Mouse (Mus musculus) myocyte (in vitro differentiated cells): Measurements from ENCODE around the gene Acsl1. TPM values are rescaled to one million over a fixed set of nuclear protein-coding genes. Genes with fewer than 3 reads are reported as not detected.

Experiments
- H3K27me3 ChIP-seq: one replicate; pipeline ENCODE4 v1.6.1; 2011; ENCODE audit not compliant: control insufficient read depth, insufficient read depth, insufficient read length
- H3K36me3 ChIP-seq: one replicate; pipeline ENCODE4 v1.6.1; 2011; ENCODE audit not compliant: control insufficient read depth, insufficient read depth
- H3K4me2 ChIP-seq: one replicate; pipeline ENCODE4 v1.6.1; 2011; ENCODE audit warnings: low read depth, control low read depth
- H3K4me3 ChIP-seq: one replicate; pipeline ENCODE4 v1.5.1; 2011; ENCODE audit warnings: mild to moderate bottlenecking, control low read depth, moderate library complexity
- H3K79me2 ChIP-seq: one replicate; pipeline ENCODE4 v1.6.1; 2011; ENCODE audit not compliant: control insufficient read depth, insufficient read depth
- H3ac ChIP-seq: one replicate; pipeline ENCODE4 v1.6.1; 2011; ENCODE audit not compliant: control insufficient read depth, insufficient read length
- CEBPB ChIP-seq: IDR thresholded peaks from 2 replicates; pipeline ENCODE4 v1.6.1; 2011; ENCODE audit warnings: mild to moderate bottlenecking, moderate library complexity; ENCODE audit not compliant: poor library complexity, insufficient read depth, severe bottlenecking
- E2F4 ChIP-seq: IDR thresholded peaks from one replicate; pipeline ENCODE4 v1.6.1; 2011; ENCODE audit warnings: mild to moderate bottlenecking, control low read depth, moderate library complexity; ENCODE audit not compliant: insufficient read depth
- MAX ChIP-seq: IDR thresholded peaks from one replicate; pipeline ENCODE4 v1.6.1; 2011; ENCODE audit warnings: low read depth, mild to moderate bottlenecking, control low read depth
- MYOD1 ChIP-seq, 3 experiments: IDR thresholded peaks; one replicate each; pipeline ENCODE4 v1.6.1; 2011; ENCODE audit warnings: control low read depth in 2 of 3, low read depth in 2 of 3, mild to moderate bottlenecking in 2 of 3, moderate library complexity in 1 of 3; ENCODE audit not compliant: insufficient read length in 2 of 3, control insufficient read depth in 1 of 3
- MYOG ChIP-seq, 3 experiments: IDR thresholded peaks; one replicate each; pipeline ENCODE4 v1.6.1; 2011; ENCODE audit warnings: control low read depth in 2 of 3, low read depth in 2 of 3, mild to moderate bottlenecking in 2 of 3; ENCODE audit not compliant: insufficient read length in 2 of 3, control insufficient read depth in 1 of 3, insufficient read depth in 1 of 3
- POLR2A ChIP-seq: IDR thresholded peaks from one replicate; pipeline ENCODE4 v1.6.1; 2011; ENCODE audit warnings: low read depth, mild to moderate bottlenecking, control low read depth, moderate library complexity; ENCODE audit not compliant: insufficient read length
- POLR2AphosphoS2 ChIP-seq: IDR thresholded peaks from one replicate; pipeline ENCODE4 v1.6.1; 2011; ENCODE audit warnings: low read depth, control low read depth; ENCODE audit not compliant: insufficient read length
- REST ChIP-seq: IDR thresholded peaks from one replicate; pipeline ENCODE4 v1.6.1; 2011; ENCODE audit warnings: mild to moderate bottlenecking, control low read depth, moderate library complexity; ENCODE audit not compliant: insufficient read depth, insufficient read length
- SRF ChIP-seq: IDR thresholded peaks from one replicate; pipeline ENCODE4 v1.6.1; 2011; ENCODE audit warnings: low read depth; ENCODE audit not compliant: control insufficient read depth, insufficient read length
- TCF12 ChIP-seq: IDR thresholded peaks from one replicate; pipeline ENCODE4 v1.6.1; 2011; ENCODE audit warnings: mild to moderate bottlenecking, control low read depth; ENCODE audit not compliant: poor library complexity, insufficient read depth, severe bottlenecking
- TCF3 ChIP-seq: IDR thresholded peaks from one replicate; pipeline ENCODE4 v1.6.1; 2011; ENCODE audit warnings: low read depth, control low read depth; ENCODE audit not compliant: insufficient read length
- USF1 ChIP-seq: IDR thresholded peaks from one replicate; pipeline ENCODE4 v1.6.1; 2011; ENCODE audit warnings: low read depth, mild to moderate bottlenecking, control low read depth, moderate library complexity
- polyA plus RNA-seq: library from polyadenylated mRNA; unstranded; fragments of >200 nt; fragmentation: generic; extraction: Trizol; gene quantifications from one replicate; pipeline ENCODE4 v1.2.1, GENCODE M21; 2012; ENCODE audit warnings: missing spikeins

The Acsl1 gene
- polyA plus RNA-seq, 1 experiment = 12.7 TPM

DNA sequence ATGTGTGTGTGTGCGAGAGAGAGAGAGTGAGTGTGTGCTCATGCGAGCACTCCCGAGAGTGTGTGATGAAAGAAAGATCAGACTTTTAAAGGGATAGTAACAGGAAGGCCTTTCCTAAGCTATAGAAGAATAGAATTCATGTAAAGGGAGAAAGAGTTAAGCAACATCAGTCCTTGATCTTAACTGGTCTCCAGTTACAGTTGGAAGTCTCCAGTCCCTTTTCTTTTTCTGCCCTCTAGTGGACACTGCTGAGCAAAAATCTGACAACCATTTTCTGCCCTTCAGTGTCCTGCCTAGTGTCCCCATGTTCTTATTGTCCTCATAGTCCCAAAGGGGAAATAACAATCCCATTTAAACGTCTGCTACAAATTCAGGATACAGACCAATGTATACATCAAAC, 76.4 kb downstream of the Acsl1 start:
- Histone ChIP-seq H3K27me3 (no peaks in the 10 kb centered on the region), H3K4me2 (no peak overlapping the region), H3K4me3 (no peak overlapping the region), H3ac (no peak overlapping the region), H3K79me2 (no peaks in the 10 kb centered on the region), H3K36me3 (no peaks in the 10 kb centered on the region)
- no peak for TF ChIP-seq TCF12

DNA sequence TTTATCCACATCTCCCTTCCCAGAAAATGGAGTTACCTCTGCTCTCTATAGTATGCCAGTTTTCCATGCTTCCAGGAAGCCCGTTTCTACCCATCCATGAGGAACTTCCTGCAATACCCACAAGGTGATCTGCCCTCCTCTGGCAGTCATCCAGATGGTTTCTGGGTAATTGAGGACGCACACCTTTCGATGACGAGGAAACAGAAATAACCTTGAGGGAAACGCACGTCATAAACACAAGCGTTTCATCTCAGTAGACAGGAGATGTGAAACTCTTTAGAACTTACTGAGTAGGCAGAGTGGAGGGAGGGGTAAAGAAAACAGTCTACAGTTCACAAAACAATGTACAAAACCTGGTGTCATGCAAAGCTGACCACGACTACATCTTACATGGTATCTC, 79.2 kb downstream of the Acsl1 start:
- Histone ChIP-seq H3K27me3 (no peaks in the 10 kb centered on the region), H3K36me3 (no peaks in the 10 kb centered on the region), H3K79me2 (peaks cover 6% of the 10 kb centered on the region), H3ac (no peak overlapping the region), H3K4me3 (no peak overlapping the region), H3K4me2 (no peak overlapping the region)
- TF ChIP-seq MYOD1 (IDR thresholded peaks at IDR 0.05; ENCODE audit: control insufficient read depth in 1 of 3, insufficient read length in 2 of 3, low read depth in 2 of 3) = no peak
- no peak for TF ChIP-seq REST
- TF ChIP-seq TCF3 = no peak
- TF ChIP-seq SRF = no peak
- no peak for TF ChIP-seq USF1
- TF ChIP-seq E2F4 = no peak
- no peak for TF ChIP-seq POLR2AphosphoS2
- TF ChIP-seq POLR2A = no peak
- TF ChIP-seq MAX = no peak
- TF ChIP-seq MYOG (IDR thresholded peaks at IDR 0.05; ENCODE audit: control insufficient read depth in 1 of 3, insufficient read depth in 1 of 3, insufficient read length in 2 of 3, low read depth in 2 of 3) = no peak
- no peak for TF ChIP-seq CEBPB
- no peak for TF ChIP-seq TCF12

DNA sequence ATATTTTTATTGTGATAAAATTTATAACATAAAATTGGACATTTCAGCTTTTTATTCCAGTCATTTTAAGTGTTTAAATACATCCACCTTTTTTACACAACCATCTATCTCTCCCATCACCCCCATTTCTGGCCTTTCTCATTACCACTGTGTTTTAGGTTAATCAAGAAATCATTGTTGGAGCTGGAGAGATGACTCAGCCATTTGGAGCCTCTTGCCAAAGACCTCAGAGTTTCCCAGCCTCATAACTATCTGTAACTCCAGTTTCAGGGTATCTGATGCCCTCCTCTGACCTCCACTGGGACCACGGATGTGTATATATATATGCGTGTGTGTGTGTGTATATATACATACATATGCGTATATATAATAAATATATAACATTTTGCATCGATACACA, 80.2 kb downstream of the Acsl1 start:
- Histone ChIP-seq H3ac (no peak overlapping the region), H3K27me3 (no peaks in the 10 kb centered on the region), H3K79me2 (peaks cover 6% of the 10 kb centered on the region), H3K4me3 (peak overlapping the region; percentile 38), H3K4me2 (peak overlapping the region; percentile 80), H3K36me3 (no peaks in the 10 kb centered on the region)
- no peak for TF ChIP-seq MYOD1 (IDR thresholded peaks at IDR 0.05; ENCODE audit: control insufficient read depth in 1 of 3, insufficient read length in 2 of 3, low read depth in 2 of 3)
- TF ChIP-seq TCF12 = no peak
- TF ChIP-seq MAX = no peak

DNA sequence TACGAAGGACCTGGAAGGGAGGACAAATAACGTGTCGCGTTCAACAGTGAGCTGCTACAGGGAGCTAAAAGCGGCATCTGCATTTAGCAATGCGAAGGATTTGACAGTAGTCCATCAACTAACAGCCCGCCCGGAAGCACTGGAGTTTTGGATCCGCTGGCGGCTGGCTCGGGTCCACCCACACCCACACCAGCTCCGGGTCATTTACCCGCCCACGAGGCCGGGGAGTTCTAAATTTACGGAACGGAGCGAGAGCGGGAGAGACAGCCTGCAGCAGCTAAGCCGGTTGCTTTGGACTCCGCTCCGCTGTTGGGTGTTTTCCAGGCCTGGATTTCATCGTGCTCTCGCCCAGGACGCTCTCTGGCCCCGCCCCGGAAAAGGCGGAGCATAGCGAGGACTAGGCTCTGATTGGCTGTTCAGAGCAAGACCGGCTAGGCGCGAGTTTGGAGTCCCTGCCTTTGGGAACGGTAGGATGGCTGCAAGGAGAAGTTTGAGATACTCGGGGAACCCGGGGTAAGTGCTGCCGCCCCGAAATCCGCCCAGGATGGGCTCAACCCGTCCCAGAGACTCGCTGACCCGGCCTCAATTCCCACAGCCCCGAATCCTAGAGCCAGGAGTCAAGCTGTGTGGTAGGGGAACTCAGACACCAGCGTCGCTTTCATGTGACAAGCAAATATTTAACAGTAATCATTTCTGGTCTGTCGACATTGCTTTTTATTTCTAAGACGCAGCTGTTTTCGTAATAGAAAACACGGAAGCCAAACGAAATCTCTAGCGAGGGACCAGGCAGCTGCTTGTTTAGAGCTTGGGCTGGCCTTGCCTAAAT, 81.0 kb downstream of the Acsl1 start, which contains the start of gene Cenpu:
Cenpu (plus strand) TSS at position 414 of the 826 bp plus-strand sequence.
- Histone ChIP-seq H3K79me2 (peaks cover 6% of the 10 kb centered on the region), H3K27me3 (no peaks in the 10 kb centered on the region), H3K36me3 (no peaks in the 10 kb centered on the region), H3K4me3 (peak within 1 kb of the TSS; percentile 38), H3K4me2 (peak within 1 kb of the TSS; percentile 82), H3ac (no peak within 1 kb of the TSS)
- peak; percentile 96 for TF ChIP-seq E2F4
- peak; percentile 82 for TF ChIP-seq SRF
- no peak for TF ChIP-seq TCF12
- peak in 2 of 3 experiments; percentile 20 to 66 for TF ChIP-seq MYOD1 (IDR thresholded peaks at IDR 0.05; ENCODE audit: control insufficient read depth in 1 of 3, insufficient read length in 2 of 3, low read depth in 2 of 3)
- TF ChIP-seq POLR2A = peak; percentile 68
- TF ChIP-seq POLR2AphosphoS2 = peak; percentile 86
- TF ChIP-seq CEBPB = no peak
- TF ChIP-seq MYOG (IDR thresholded peaks at IDR 0.05; ENCODE audit: control insufficient read depth in 1 of 3, insufficient read depth in 1 of 3, insufficient read length in 2 of 3, low read depth in 2 of 3) = peak in 1 of 3 experiments; percentile 80
- TF ChIP-seq MAX = peak; percentile 42

GRCm38 (mm10) chr8:46552441-46552765, 81.6 kb downstream of the Acsl1 start:
- no peak for TF ChIP-seq POLR2A
- no peaks in the 10 kb centered on the region for H3K27me3 ChIP-seq
- H3K4me3 ChIP-seq = peak overlapping the region; percentile 38
- H3K36me3 ChIP-seq = no peaks in the 10 kb centered on the region
- no peak overlapping the region for H3ac ChIP-seq
- peak overlapping the region; percentile 82 for H3K4me2 ChIP-seq
- H3K79me2 ChIP-seq = peaks cover 6% of the 10 kb centered on the region

DNA sequence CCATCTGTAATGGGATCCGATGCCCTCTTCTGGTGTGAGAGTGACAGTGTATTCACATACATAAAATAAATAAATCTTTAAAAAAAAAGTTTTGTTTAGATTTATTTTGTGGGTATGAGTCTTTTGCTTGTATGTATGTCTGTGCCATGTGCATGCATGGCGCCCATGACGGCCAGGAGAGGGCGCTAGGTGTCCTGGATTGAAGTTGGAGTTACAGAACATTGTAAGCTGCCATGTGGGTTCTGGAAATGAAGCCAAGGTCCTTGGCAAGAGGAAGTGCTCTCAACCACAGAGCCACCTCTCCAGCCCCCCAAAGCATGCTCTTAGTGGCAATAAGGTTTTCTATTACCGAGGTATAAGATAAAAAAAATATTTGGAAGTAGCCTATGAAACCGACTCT, 88.6 kb downstream of the Acsl1 start:
- H3K27me3 ChIP-seq = no peaks in the 10 kb centered on the region
- no peaks in the 10 kb centered on the region for H3K79me2 ChIP-seq
- H3K4me2 ChIP-seq = no peak overlapping the region
- no peak overlapping the region for H3K4me3 ChIP-seq
- TF ChIP-seq REST (no peak), TCF3 (no peak), POLR2A (no peak), TCF12 (no peak), MAX (no peak), E2F4 (no peak), SRF (no peak), USF1 (no peak), MYOG (IDR thresholded peaks at IDR 0.05; ENCODE audit: control insufficient read depth in 1 of 3, insufficient read depth in 1 of 3, insufficient read length in 2 of 3, low read depth in 2 of 3) (no peak), MYOD1 (IDR thresholded peaks at IDR 0.05; ENCODE audit: control insufficient read depth in 1 of 3, insufficient read length in 2 of 3, low read depth in 2 of 3) (no peak), CEBPB (no peak), POLR2AphosphoS2 (no peak)
- peaks cover 10% of the 10 kb centered on the region for H3K36me3 ChIP-seq
- H3ac ChIP-seq = no peak overlapping the region
